8 mouse cellular contexts compared by ENCODE assay signal in the genomic region with DNA sequence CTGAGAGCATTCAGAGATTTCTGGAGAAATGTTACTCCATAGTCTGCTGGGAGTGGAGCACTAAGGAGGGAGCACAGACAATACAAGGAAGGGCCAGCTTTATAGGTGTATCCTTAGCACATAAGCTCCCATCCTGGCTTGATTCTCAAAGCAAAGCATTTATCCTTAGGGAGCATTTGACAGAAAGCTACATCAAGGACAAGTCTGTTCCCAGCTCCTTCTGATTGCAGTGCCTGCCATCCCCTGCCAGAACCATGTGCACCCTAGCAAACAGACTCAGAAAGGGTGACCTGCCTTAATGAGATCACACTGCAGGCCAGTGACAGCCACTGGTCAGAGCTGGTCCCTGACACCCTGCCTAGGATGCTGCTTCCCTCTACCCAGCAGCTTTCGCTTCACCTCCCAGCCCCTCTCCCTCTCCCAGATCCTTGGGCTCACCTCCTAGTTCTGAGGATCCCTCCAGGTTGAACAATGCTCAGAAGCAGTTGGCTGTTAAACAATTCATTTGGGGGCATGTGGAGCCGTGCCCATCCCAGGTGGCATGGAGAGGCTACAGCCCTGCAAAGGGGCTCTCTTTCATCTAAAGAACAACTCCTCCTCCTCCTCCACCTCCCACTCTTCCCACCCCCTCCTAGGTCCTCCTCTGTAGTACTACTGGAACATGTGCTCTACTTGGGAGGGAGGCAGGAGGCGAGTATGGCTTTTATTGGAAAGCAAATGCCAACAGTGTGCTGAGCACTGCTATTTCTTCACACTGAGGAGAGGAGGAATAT. TPM values are rescaled to one million over a fixed set of nuclear protein-coding genes. Genes with fewer than 3 reads are reported as not detected.
DNase-seq lines count a peak whose midpoint lies in the region; ATAC-seq and TF ChIP-seq lines count a peak whose summit lies in the region.

No protein-coding gene starts in this region.

- 0 out of 2 replicates have a peak overlapping the region, but pooled peaks have one; percentile 5 for H3K4me3 ChIP-seq in kidney, embryonic 14.5 days (ENCODE audit: low read length)
- no peak overlapping the region for H3K4me3 ChIP-seq in kidney, adult 2 months (ENCODE audit: insufficient read depth, low read depth, low read length)
- peak overlapping the region; percentile 44 for H3K4me3 ChIP-seq in forebrain, embryonic 15.5 days
- peak overlapping the region; percentile 15 for H3K4me3 ChIP-seq in midbrain, embryonic 11.5 days (ENCODE audit: low read depth, low read length)

- H3K4me2 ChIP-seq in kidney, embryonic 14.5 days (replicated peaks; ENCODE audit: low read depth, low read length): peak overlapping the region; percentile 21; the same call in 1 of the 2 replicates
- peak overlapping the region; percentile 61 for H3K4me2 ChIP-seq in forebrain, embryonic 15.5 days (replicated peaks)
- H3K4me2 ChIP-seq in midbrain, embryonic 11.5 days: peak overlapping the region; percentile 37

- 19% methylated on average over 3 of the region's 3 CpGs for WGBS in kidney, embryonic 14.5 days
- WGBS in kidney, adult 2 months: 49% methylated on average over 3 of the region's 3 CpGs
- WGBS in forebrain, embryonic 15.5 days: 8% methylated on average over 3 of the region's 3 CpGs
- WGBS in midbrain, embryonic 11.5 days: 29% methylated on average over 3 of the region's 3 CpGs

- no peak for DNase-seq in kidney, adult 2 months
- peak; percentile 70 for DNase-seq in brain, embryonic 18.5 days (ENCODE audit: low read depth, low spot score)
- DNase-seq in midbrain, embryonic 11.5 days (ENCODE audit: low spot score, missing footprints): no peak
- DNase-seq in urinary bladder, adult 2 months (ENCODE audit: low spot score): no peak
- DNase-seq in lung, postnatal 14 days: no peak

- TF ChIP-seq CTCF in kidney, adult 2 months (conservative IDR thresholded peaks at IDR 0.05; ENCODE audit: insufficient read depth, insufficient read length, low read depth, low read length): no peak

- H3K36me3 ChIP-seq in kidney, embryonic 14.5 days (ENCODE audit: control insufficient read depth, insufficient read depth, low read length): no peaks in the 10 kb centered on the region
- H3K36me3 ChIP-seq in kidney, adult 2 months (ENCODE audit: control insufficient read depth, insufficient read depth, low read length): no peaks in the 10 kb centered on the region
- no peaks in the 10 kb centered on the region for H3K36me3 ChIP-seq in forebrain, embryonic 15.5 days
- H3K36me3 ChIP-seq in midbrain, embryonic 11.5 days (ENCODE audit: control insufficient read depth, insufficient read depth, low read length): no peaks in the 10 kb centered on the region

- ATAC-seq in kidney, embryonic 14.5 days (ENCODE audit: low FRiP score, low TSS enrichment): peak; percentile 68
- ATAC-seq in forebrain, embryonic 15.5 days (replicated peaks): peak; percentile 94
- peak; percentile 84 for ATAC-seq in midbrain, embryonic 11.5 days (ENCODE audit: low FRiP score)
- no peak for ATAC-seq in erythroid progenitor cell, adult 5-6 weeks (replicated peaks; ENCODE audit: low FRiP score, poor library complexity, severe bottlenecking)

- H3K9ac ChIP-seq in kidney, embryonic 14.5 days (ENCODE audit: low read depth, low read length): peak overlapping the region; percentile 35; the same call in 1 of the 2 replicates
- peak overlapping the region; percentile 84 for H3K9ac ChIP-seq in forebrain, embryonic 15.5 days (replicated peaks)
- H3K9ac ChIP-seq in midbrain, embryonic 11.5 days (ENCODE audit: low read length): peak overlapping the region; percentile 49

- H3K4me1 ChIP-seq in kidney, embryonic 14.5 days (ENCODE audit: control insufficient read depth, insufficient read depth, low read length): 0 out of 2 replicates have a peak, but pooled peaks cover 6% of the 10 kb centered on the region
- H3K4me1 ChIP-seq in kidney, adult 2 months (ENCODE audit: control insufficient read depth, insufficient read depth, low read length): peaks cover 6% of the 10 kb centered on the region; the same call in 1 of the 2 replicates
- H3K4me1 ChIP-seq in forebrain, embryonic 15.5 days: peaks cover 28% of the 10 kb centered on the region
- no peaks in the 10 kb centered on the region for H3K4me1 ChIP-seq in midbrain, embryonic 11.5 days (ENCODE audit: control insufficient read depth, insufficient read depth, low read length)

- no peak for TF ChIP-seq POLR2A in kidney, adult 2 months (IDR thresholded peaks at IDR 0.05; ENCODE audit: low read depth, low read length)

- H3K27ac ChIP-seq in kidney, embryonic 14.5 days (ENCODE audit: low read depth, low read length): 0 out of 2 replicates have a peak overlapping the region, but pooled peaks have one; percentile 17
- H3K27ac ChIP-seq in kidney, adult 2 months (ENCODE audit: insufficient read depth, low read depth, low read length): no peak overlapping the region
- H3K27ac ChIP-seq in forebrain, embryonic 15.5 days (replicated peaks): peak overlapping the region; percentile 89
- H3K27ac ChIP-seq in midbrain, embryonic 11.5 days (ENCODE audit: low read depth, low read length): no peak overlapping the region

- H3K9me3 ChIP-seq in kidney, embryonic 14.5 days (ENCODE audit: control insufficient read depth, low read length): no peaks in the 10 kb centered on the region
- no peaks in the 10 kb centered on the region for H3K9me3 ChIP-seq in forebrain, embryonic 15.5 days
- H3K9me3 ChIP-seq in midbrain, embryonic 11.5 days (ENCODE audit: control insufficient read depth, low read length): no peaks in the 10 kb centered on the region

- no peaks in the 10 kb centered on the region for H3K27me3 ChIP-seq in kidney, embryonic 14.5 days (ENCODE audit: control insufficient read depth, insufficient read depth, low read length)
- no peaks in the 10 kb centered on the region for H3K27me3 ChIP-seq in kidney, adult 2 months (replicated peaks; ENCODE audit: control insufficient read depth, insufficient read depth, low read length)
- no peaks in the 10 kb centered on the region for H3K27me3 ChIP-seq in forebrain, embryonic 15.5 days
- H3K27me3 ChIP-seq in midbrain, embryonic 11.5 days (ENCODE audit: control insufficient read depth, insufficient read depth, low read length): no peaks in the 10 kb centered on the region

RNA-seq across cellular contexts. Expression of gene Syn3, which starts 7.2 kb away (rescaled TPM):
- 6.3 and 8.4 TPM in 2 replicates for polyA plus RNA-seq in kidney, embryonic 14.5 days (2014; fragmentation: Nextera tagmentation; extraction: Ambion mirVana)
- 3.3 and 4.5 TPM in 2 replicates for polyA plus RNA-seq in kidney, adult 2 months (2012; rRNA removed)
- polyA plus RNA-seq in forebrain, embryonic 15.5 days (2015; fragmentation: Nextera tagmentation; extraction: Ambion mirVana): 17.1 and 18.1 TPM in 2 replicates
- polyA plus RNA-seq in midbrain, embryonic 11.5 days (2014; fragmentation: Nextera tagmentation; extraction: Ambion mirVana): 4.4 and 4.5 TPM in 2 replicates
- polyA plus RNA-seq in urinary bladder, adult 2 months (2012; rRNA removed): 0.73 and 1.0 TPM in 2 replicates
- not detected in 2 replicates for total RNA-seq in erythroid progenitor cell, adult 5-6 weeks (2015; ENCODE audit: low replicate concordance)
- total RNA-seq in erythroid progenitor cell, adult 5-6 weeks (2017; ENCODE audit: low replicate concordance): not detected in 2 replicates

Comparison
In these comparisons a context has a peak if more than half of its experiments do, and no peak if none do; other contexts are left out.
1. H3K27ac ChIP-seq: peak in kidney, embryonic 14.5 days (single experiment) and forebrain, embryonic 15.5 days (single experiment); none in kidney, adult 2 months (single experiment) and midbrain, embryonic 11.5 days (single experiment).
2. Peak in every context shown above with its lines, with median percentiles within 50 percentile points of each other: H3K4me2 ChIP-seq and H3K9ac ChIP-seq.